ENCODE assay signal across 13 mouse cellular contexts in the genomic region with DNA sequence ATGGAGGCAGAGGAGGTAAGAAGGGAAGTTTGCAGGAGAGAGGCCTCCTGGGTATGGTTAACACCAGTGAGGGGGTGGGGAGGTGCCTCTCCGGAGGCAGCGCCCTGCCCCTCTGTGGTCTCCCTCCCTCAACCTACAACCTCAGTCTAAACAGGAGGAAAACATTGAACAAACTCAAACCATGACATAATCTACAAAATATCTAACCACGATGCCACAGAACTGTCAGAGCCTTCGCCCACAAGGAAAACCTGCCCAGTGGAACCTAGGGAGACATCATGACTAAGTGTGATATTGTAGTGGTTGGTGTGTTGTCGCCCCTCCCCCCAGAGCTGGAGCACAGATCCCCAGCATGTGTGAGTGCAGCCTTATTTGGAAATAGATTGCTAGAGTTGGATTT. TPM values are rescaled to one million over a fixed set of nuclear protein-coding genes. Genes with fewer than 3 reads are reported as not detected.
DNase-seq lines count a peak whose midpoint lies in the region; ATAC-seq and TF ChIP-seq lines count a peak whose summit lies in the region.
"Had no signal": no experiment of that assay in that cellular context is flagged by ENCODE, and none has a peak within 500 bp of the region (broad histone marks: within the 10 kb centered on the region; RNA-seq: fewer than 3 reads in every experiment).

No protein-coding gene starts in this region.

- ATAC-seq in embryonic facial prominence, embryonic 14.5 days (ENCODE audit: low read depth): no peak
- ATAC-seq: midbrain, embryonic 16.5 days had no signal

- H3K9ac ChIP-seq in embryonic facial prominence, embryonic 14.5 days (ENCODE audit: low read depth, low read length): no peak overlapping the region

- 0 out of 2 replicates have a peak, but pooled peaks cover 5% of the 10 kb centered on the region for H3K4me1 ChIP-seq in embryonic facial prominence, embryonic 14.5 days (ENCODE audit: control insufficient read depth, insufficient read depth, low read length)
- H3K4me1 ChIP-seq in embryonic facial prominence, embryonic 10.5 days: peaks cover 7% of the 10 kb centered on the region; the same call in 1 of the 2 replicates

- H3K27me3 ChIP-seq in embryonic facial prominence, embryonic 14.5 days (replicated peaks; ENCODE audit: control insufficient read depth, insufficient read depth, low read length): no peaks in the 10 kb centered on the region
- no peaks in the 10 kb centered on the region for H3K27me3 ChIP-seq in embryonic facial prominence, embryonic 10.5 days (replicated peaks; ENCODE audit: low read depth, poor library complexity, severe bottlenecking)

- no peak for TF ChIP-seq CTCF in left cerebral cortex, adult 2 months (IDR thresholded peaks at IDR 0.05)

- WGBS in embryonic facial prominence, embryonic 14.5 days: 55% methylated on average over 5 of the region's 5 CpGs
- WGBS in embryonic facial prominence, embryonic 10.5 days: 73% methylated on average over 5 of the region's 5 CpGs

- no peak overlapping the region for H3K4me2 ChIP-seq in embryonic facial prominence, embryonic 14.5 days (ENCODE audit: low read depth, low read length)

- H3K27ac ChIP-seq in embryonic facial prominence, embryonic 14.5 days (replicated peaks; ENCODE audit: low read depth, low read length): no peak overlapping the region
- no peak overlapping the region for H3K27ac ChIP-seq in embryonic facial prominence, embryonic 10.5 days (replicated peaks)
- no peak overlapping the region for H3K27ac ChIP-seq in left cerebral cortex, adult 2 months
- H3K27ac ChIP-seq: stomach, postnatal 0 days had no signal

- intact Hi-C loops in left cerebral cortex, adult 2 months (cut with DNase I): no loop called here

- no peaks in the 10 kb centered on the region for H3K36me3 ChIP-seq in embryonic facial prominence, embryonic 14.5 days (ENCODE audit: control insufficient read depth, insufficient read depth, low read length)
- no peaks in the 10 kb centered on the region for H3K36me3 ChIP-seq in embryonic facial prominence, embryonic 10.5 days (replicated peaks)

- H3K4me3 ChIP-seq in embryonic facial prominence, embryonic 14.5 days (ENCODE audit: low read depth, low read length): no peak overlapping the region
- no peak overlapping the region for H3K4me3 ChIP-seq in embryonic facial prominence, embryonic 10.5 days
- H3K4me3 ChIP-seq in left cerebral cortex, adult 2 months: no peak overlapping the region

- H3K9me3 ChIP-seq in embryonic facial prominence, embryonic 14.5 days (ENCODE audit: control insufficient read depth, low read length): no peaks in the 10 kb centered on the region
- H3K9me3 ChIP-seq in embryonic facial prominence, embryonic 10.5 days: peaks cover 2% of the 10 kb centered on the region; the same call in 1 of the 2 replicates

- DNase-seq in embryonic facial prominence, embryonic 14.5 days (ENCODE audit: low spot score): peak; percentile 20
- no peak for DNase-seq in embryonic facial prominence, embryonic 10.5 days (ENCODE audit: low spot score)
- DNase-seq in right cerebral cortex, adult 2 months (ENCODE audit: low spot score in 2 of 2): peak; percentile 48 to 64
- DNase-seq in right cerebral cortex, postnatal 10 days (ENCODE audit: low spot score in 2 of 2): no peak
- DNase-seq in left cerebral cortex, adult 2 months (ENCODE audit: extremely low spot score in 1 of 2, low spot score in 2 of 2): peak; percentile 22 to 24
- DNase-seq in adrenal gland, adult 8-10 months: no peak
- DNase-seq in testis, postnatal 10 days (ENCODE audit: low spot score): no peak
- no peak for DNase-seq in kidney, adult 9 months
- DNase-seq: heart, adult 11 months; heart, postnatal 4 days; kidney, adult 8-10 months had no signal

RNA-seq across cellular contexts. Expression of gene Pde8a, which starts 33.9 kb away (rescaled TPM):
- polyA plus RNA-seq in embryonic facial prominence, embryonic 14.5 days (2014; fragmentation: Nextera tagmentation; extraction: Ambion mirVana): 9.3 and 9.6 TPM in 2 replicates
- polyA plus RNA-seq in embryonic facial prominence, embryonic 10.5 days (2016; fragmentation: Nextera tagmentation; extraction: Ambion mirVana): 2.2 and 2.4 TPM in 2 replicates
- total RNA-seq in left cerebral cortex, adult 2 months (2021): 1 to 10 TPM; 6.1 to 6.2 TPM
- 10 to 100 TPM; 22.3 to 41.0 (median 31.7) TPM for total RNA-seq in adrenal gland, adult 8-10 months (2022)

Comparison
In these comparisons a context has a peak if more than half of its experiments do, and no peak if none do; other contexts are left out.
1. DNase-seq: peak in embryonic facial prominence, embryonic 14.5 days (single experiment), right cerebral cortex, adult 2 months (2 of 2) and left cerebral cortex, adult 2 months (2 of 2); none in embryonic facial prominence, embryonic 10.5 days (single experiment), right cerebral cortex, postnatal 10 days (0 of 2), adrenal gland, adult 8-10 months (single experiment), testis, postnatal 10 days (single experiment) and kidney, adult 9 months (single experiment).